Mouse (Mus musculus) granulocyte monocyte progenitor cell, adult 5-6 weeks (primary cell): ENCODE data around the gene Otud7a. TPM values are rescaled to one million over a fixed set of nuclear protein-coding genes. Genes with fewer than 3 reads are reported as not detected.

Source experiments
- ATAC-seq: replicated peaks from 2 replicates; pipeline ENCODE4 v1.8.0; 2016; ENCODE audit warnings: mild to moderate bottlenecking, moderate TSS enrichment, inconsistent platforms; ENCODE audit not compliant: poor library complexity, severe bottlenecking
- total RNA-seq, 2 experiments: library from RNA; stranded (forward) in 1 of 2; stranded (reverse) in 1 of 2; fragments of 200-712, 200-1000 nt in 1 of 2; fragments of >200 nt in 1 of 2; fragmentation: Nextera tagmentation in 1 of 2; gene quantifications; 2 replicates each; pipeline ENCODE4 v1.2.3; 2014 to 2017

Otud7a gene
- total RNA-seq, 2 experiments from 2014 or later: not detected

GRCm38 (mm10) chr7:63759606-63760005 is 315.1 kb downstream of the Otud7a start:
- ATAC-seq: no peak

- no peak for ATAC-seq
Observed at GRCm38 (mm10) chr7:63762529-63762928, 318.0 kb downstream of the Otud7a start.

GRCm38 (mm10) chr7:63768398-63769029 is 324.0 kb downstream of the Otud7a start:
- ATAC-seq: no peak

GRCm38 (mm10) chr7:63773268-63773667 is 328.7 kb downstream of the Otud7a start:
- ATAC-seq: no peak

GRCm38 (mm10) chr7:63774291-63774690 is 329.7 kb downstream of the Otud7a start:
- no peak for ATAC-seq

GRCm38 (mm10) chr7:63777328-63777727 is 332.8 kb downstream of the Otud7a start:
- ATAC-seq: no peak

GRCm38 (mm10) chr7:63780821-63781220 is 336.3 kb downstream of the Otud7a start:
- no peak for ATAC-seq

GRCm38 (mm10) chr7:63789743-63790142 is 345.2 kb downstream of the Otud7a start:
- no peak for ATAC-seq

GRCm38 (mm10) chr7:63796001-63796632 is 351.6 kb downstream of the Otud7a start:
- no peak for ATAC-seq

GRCm38 (mm10) chr7:63798446-63798845 is 353.9 kb downstream of the Otud7a start:
- ATAC-seq: no peak

- no peak for ATAC-seq
Observed at GRCm38 (mm10) chr7:63799304-63799703, 354.8 kb downstream of the Otud7a start.

- no peak for ATAC-seq
Observed at GRCm38 (mm10) chr7:63802751-63803150, 358.2 kb downstream of the Otud7a start.

Other genes starting within 250 kb of the Otud7a start
- not detected in 2 replicates for gene Chrna7, start 232.2 kb upstream of the Otud7a start, total RNA-seq (2014; fragmentation: Nextera tagmentation)
- gene Chrna7, start 232.2 kb upstream of the Otud7a start, total RNA-seq (2017): not detected in 2 replicates